Mouse (Mus musculus) heart, adult 2 months (tissue): ENCODE results near the gene Kdm5c. TPM values are rescaled to one million over a fixed set of nuclear protein-coding genes. Genes with fewer than 3 reads are reported as not detected.
A peak's percentile ranks its signal among the peaks of the same experiment; 100 is the strongest.
"Not testable (repeated sequence)": the region's sequence is repeated elsewhere in the genome, so short reads cannot be mapped to it uniquely, and the experiment has no call there.

Experiments used
- DNase-seq, 2 experiments: peaks; one replicate each; pipeline ENCODE4 v3.0.0; 2021
- H3K27ac ChIP-seq: fragments of 200-600 bp; 2 replicates; pipeline ENCODE4 v1.8.1; 2022
- H3K27me3 ChIP-seq: fragments of 200-500 bp; 2 replicates; pipeline ENCODE4 v1.6.1; 2012; ENCODE audit warnings: mild to moderate bottlenecking, low read length, inconsistent platforms, mixed read lengths; ENCODE audit not compliant: control insufficient read depth, insufficient read depth
- H3K36me3 ChIP-seq: fragments of 200-500 bp; 2 replicates; pipeline ENCODE4 v1.6.1; 2012; ENCODE audit warnings: low read length, inconsistent platforms; ENCODE audit not compliant: control insufficient read depth, insufficient read depth
- H3K4me1 ChIP-seq: fragments of 200-500 bp; 2 replicates; pipeline ENCODE4 v1.6.1; 2011; ENCODE audit warnings: low read length; ENCODE audit not compliant: control insufficient read depth, insufficient read depth
- H3K4me3 ChIP-seq: fragments of 200-600 bp; 2 replicates; pipeline ENCODE4 v1.8.1; 2022
- H3K79me2 ChIP-seq: fragments of 200-500 bp; replicated peaks from 2 replicates; pipeline ENCODE4 v1.6.1; 2012; ENCODE audit warnings: mild to moderate bottlenecking, inconsistent platforms, low read length, moderate library complexity, mixed read lengths; ENCODE audit not compliant: control insufficient read depth, insufficient read depth
- H3K9ac ChIP-seq: fragments of 200-500 bp; 2 replicates; pipeline ENCODE4 v1.6.1; 2012; ENCODE audit warnings: low read depth, mild to moderate bottlenecking, control low read depth, inconsistent platforms, low read length, mixed read lengths
- CTCF ChIP-seq: fragments of 200-600 bp; IDR thresholded peaks from 2 replicates; pipeline ENCODE4 v1.8.1; 2022; ENCODE audit warnings: antibody characterized with exemption, mild to moderate bottlenecking, moderate library complexity
- EP300 ChIP-seq: fragments of 200-500 bp; IDR thresholded peaks from 2 replicates; pipeline ENCODE4 v1.6.1; 2011; ENCODE audit warnings: low read depth, low read length, control low read depth; ENCODE audit not compliant: insufficient read depth
- POLR2A ChIP-seq: fragments of 200-500 bp; IDR thresholded peaks from 2 replicates; pipeline ENCODE4 v1.6.1; 2011; ENCODE audit warnings: mild to moderate bottlenecking, low read depth, low read length, control low read depth; ENCODE audit not compliant: insufficient read depth
- WGBS: fragments of 180-500 bp; shearing (Covaris S2); methylation state at CpG from one replicate; pipeline ENCODE4 v1.1.7; 2018; 5-methylcytosine and 5-hydroxymethylcytosine counted together
- intact Hi-C: fragments of 180-260 bp; cut with DNase I; formaldehyde crosslinking; loops from one replicate; pipeline ENCODE4 v1.15.1; 2025
- polyA plus RNA-seq: library from polyadenylated mRNA; depleted of rRNA; stranded (reverse); fragments of >200 nt; gene quantifications from 2 replicates; pipeline ENCODE4 v1.2.3, GENCODE M21; 2012
- total RNA-seq, 2 experiments: library from RNA; stranded (reverse); gene quantifications; 2 replicates each; pipeline ENCODE4 v1.2.3; 2021

Kdm5c gene
- total and polyA plus RNA-seq, 3 experiments = 17.7 to 48.5 (median 29.7) TPM

GRCm38 (mm10) chrX:152244492-152245189 lies 11.8 kb downstream of the Kdm5c start:
- Histone ChIP-seq H3K4me1 (no peaks in the 10 kb centered on the region), H3K27me3 (no peaks in the 10 kb centered on the region), H3K36me3 (no peaks in the 10 kb centered on the region), H3K9ac (no peak overlapping the region), H3K79me2 (no peaks in the 10 kb centered on the region), H3K27ac (no peak overlapping the region), H3K4me3 (no peak overlapping the region)
- TF ChIP-seq EP300 = no peak
- TF ChIP-seq CTCF = no peak
- no peak for TF ChIP-seq POLR2A
- 89% methylated on average over 2 of the region's 2 CpGs for WGBS
- intact Hi-C loops = loop anchor here (10.0 kb wide), 1 partner anchor 360 kb away; no protein-coding TSS in a partner anchor
- no peak for DNase-seq

- DNase-seq = peak in 1 of 2 experiments; percentile 22
- TF ChIP-seq POLR2A (no peak), CTCF (no peak), EP300 (no peak)
- no peaks in the 10 kb centered on the region for H3K79me2 ChIP-seq
- H3K27me3 ChIP-seq = no peaks in the 10 kb centered on the region
- H3K4me1 ChIP-seq = no peaks in the 10 kb centered on the region
- WGBS = 85% methylated on average over 11 of the region's 11 CpGs
- no peak overlapping the region for H3K4me3 ChIP-seq
- intact Hi-C loops = no loop called here
- H3K27ac ChIP-seq = no peak overlapping the region; the same call in 1 of the 2 replicates
- no peaks in the 10 kb centered on the region for H3K36me3 ChIP-seq
- H3K9ac ChIP-seq = no peak overlapping the region
Measured at GRCm38 (mm10) chrX:152271189-152271588, 38.4 kb downstream of the Kdm5c start.

- intact Hi-C loops = no loop called here
- WGBS = 88% methylated on average over 6 of the region's 6 CpGs
- no peak overlapping the region for H3K27ac ChIP-seq
- no peaks in the 10 kb centered on the region for H3K79me2 ChIP-seq
- H3K4me1 ChIP-seq = no peaks in the 10 kb centered on the region
- TF ChIP-seq CTCF (no peak), EP300 (no peak)
- no peak overlapping the region for H3K4me3 ChIP-seq
- H3K36me3 ChIP-seq = no peaks in the 10 kb centered on the region
- no peak overlapping the region for H3K9ac ChIP-seq
- DNase-seq = no peak
- no peaks in the 10 kb centered on the region for H3K27me3 ChIP-seq
Measured at GRCm38 (mm10) chrX:152279384-152279783, 46.6 kb downstream of the Kdm5c start.

GRCm38 (mm10) chrX:152284746-152285145 lies 51.9 kb downstream of the Kdm5c start:
- TF ChIP-seq EP300 = no peak
- TF ChIP-seq POLR2A = no peak
- no peak for TF ChIP-seq CTCF
- no peak for DNase-seq
- no peak overlapping the region for H3K9ac ChIP-seq
- H3K79me2 ChIP-seq = no peaks in the 10 kb centered on the region
- H3K27ac ChIP-seq = no peak overlapping the region
- H3K4me1 ChIP-seq = no peaks in the 10 kb centered on the region
- intact Hi-C loops = loop anchor here (10.0 kb wide), 1 partner anchor 60 kb away; no protein-coding TSS in a partner anchor
- WGBS = 52% methylated on average over 3 of the region's 3 CpGs
- no peak overlapping the region for H3K4me3 ChIP-seq
- H3K36me3 ChIP-seq = no peaks in the 10 kb centered on the region
- no peaks in the 10 kb centered on the region for H3K27me3 ChIP-seq

GRCm38 (mm10) chrX:152287026-152287425 lies 54.2 kb downstream of the Kdm5c start:
- not testable (repeated sequence) for H3K9ac ChIP-seq, H3K4me1 ChIP-seq, H3K27ac ChIP-seq, H3K36me3 ChIP-seq, H3K4me3 ChIP-seq, H3K27me3 ChIP-seq, DNase-seq, H3K79me2 ChIP-seq
- intact Hi-C loops = loop anchor here (10.0 kb wide), 1 partner anchor 62 kb away; no protein-coding TSS in a partner anchor
- 53% methylated on average over 1 of the region's 1 CpGs for WGBS

GRCm38 (mm10) chrX:152306224-152306623 lies 73.4 kb downstream of the Kdm5c start:
- Histone ChIP-seq H3K27me3 (no peaks in the 10 kb centered on the region), H3K79me2 (no peaks in the 10 kb centered on the region), H3K9ac (no peak overlapping the region), H3K4me1 (no peaks in the 10 kb centered on the region), H3K4me3 (no peak overlapping the region), H3K36me3 (no peaks in the 10 kb centered on the region), H3K27ac (no peak overlapping the region)
- intact Hi-C loops = loop anchor here (5.0 kb wide), 1 partner anchor 44 kb away; no protein-coding TSS in a partner anchor
- WGBS = 72% methylated on average over 2 of the region's 2 CpGs
- no peak for DNase-seq
- TF ChIP-seq EP300 (no peak), CTCF (no peak), POLR2A (no peak)
